Mouse (Mus musculus) liver, embryonic 14.5 days (tissue): Measurements from ENCODE around the gene Nipa1.
A peak's percentile ranks its signal among the peaks of the same experiment; 100 is the strongest.

ENCODE experiments used
- CTCF ChIP-seq: IDR thresholded peaks from 2 replicates; pipeline ENCODE4 v1.5.1; 2016; ENCODE audit warnings: antibody characterized with exemption, low read depth, control low read depth
- EP300 ChIP-seq: IDR thresholded peaks from 2 replicates; pipeline ENCODE4 v1.6.1; 2016; ENCODE audit warnings: antibody characterized with exemption, low read depth

DNA sequence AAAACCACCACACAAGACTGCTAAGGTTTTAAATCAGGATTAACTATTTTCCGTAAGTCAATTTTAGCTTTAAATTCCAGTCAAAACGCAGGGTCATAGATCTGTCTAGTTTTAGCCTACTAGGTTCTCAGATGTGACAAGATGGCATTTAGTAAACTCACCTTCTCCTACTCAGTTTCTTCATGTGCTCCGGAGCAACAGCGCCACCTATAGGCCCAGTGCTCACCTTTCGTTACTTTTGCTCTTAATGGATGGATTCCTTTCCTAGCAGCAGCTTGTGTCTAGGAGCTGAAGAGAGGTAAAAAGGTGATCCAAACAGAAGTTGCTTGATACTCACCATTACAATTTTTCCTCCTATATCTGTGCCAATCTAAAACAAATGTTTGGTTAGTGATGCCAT, 22.6 kb upstream of the Nipa1 start:
- TF ChIP-seq CTCF (peak; percentile 96), EP300 (no peak; the same call in 1 of the 2 replicates)
